Mouse (Mus musculus): ENCODE results near the gene Prps1l3. TPM values are rescaled to one million over a fixed set of nuclear protein-coding genes. Genes with fewer than 3 reads are reported as not detected.

The Prps1l3 gene
- total RNA-seq, 2 experiments from 2014 or later = 13.8 to 14.3 TPM

- DNase-seq (ENCODE audit: low spot score in 2 of 2) = peak in 1 of 2 experiments; percentile 18
- intact Hi-C loops (cut with DNase I) = no loop called here
Observed at GRCm38 (mm10) chr12:57231085-57231875, 1.1 kb downstream of the Prps1l3 start.

- no peak for DNase-seq (ENCODE audit: low spot score in 2 of 2)
- intact Hi-C loops (cut with DNase I) = no loop called here
Observed at GRCm38 (mm10) chr12:57233386-57233785, 3.2 kb downstream of the Prps1l3 start.

GRCm38 (mm10) chr12:57243671-57244495 lies 13.7 kb downstream of the Prps1l3 start:
- intact Hi-C loops (cut with DNase I) = no loop called here
- DNase-seq (ENCODE audit: low spot score in 2 of 2) = no peak

- no peak for DNase-seq (ENCODE audit: low spot score in 2 of 2)
- intact Hi-C loops (cut with DNase I) = no loop called here
Observed at GRCm38 (mm10) chr12:57258572-57258971, 28.4 kb downstream of the Prps1l3 start.

GRCm38 (mm10) chr12:57275456-57275855 lies 45.2 kb downstream of the Prps1l3 start:
- no peak for DNase-seq (ENCODE audit: low spot score in 2 of 2)
- intact Hi-C loops (cut with DNase I) = no loop called here

- peak; percentile 29 to 46 for DNase-seq (ENCODE audit: low spot score in 2 of 2)
- intact Hi-C loops (cut with DNase I) = loop anchor here (1.0 to 10.0 kb wide), 3 partner anchors 266 to 1663 kb away; partner anchors contain the start of gene Foxa1
Observed at GRCm38 (mm10) chr12:57281155-57282114, 51.2 kb downstream of the Prps1l3 start.

- DNase-seq (ENCODE audit: low spot score in 2 of 2) = no peak
- intact Hi-C loops (cut with DNase I) = loop anchor here (10.0 kb wide), 1 partner anchor 1659 kb away; no protein-coding TSS in a partner anchor
Observed at GRCm38 (mm10) chr12:57285303-57286059, 55.3 kb downstream of the Prps1l3 start.

Other genes with a start within 250 kb of the Prps1l3 start
- 1 to 10 TPM in 1 of 2 experiments, under 1 TPM in 1; 0.87 to 1.4 TPM for gene Slc25a21, start 32.9 kb upstream of the Prps1l3 start, total RNA-seq (2021)
- gene Mipol1, start within 50 bp of the Prps1l3 start, total RNA-seq (2021) = 1 to 10 TPM; 5.2 to 5.5 TPM

Data from left cerebral cortex, postnatal 25 days (tissue).